Mouse (Mus musculus): ENCODE measurements around the gene Ccnl1. TPM values are rescaled to one million over a fixed set of nuclear protein-coding genes. Genes with fewer than 3 reads are reported as not detected.
A peak's percentile ranks its signal among the peaks of the same experiment; 100 is the strongest.

Gene Ccnl1
- total RNA-seq, 2 experiments from 2014 or later = 43.3 to 49.6 TPM

- peak; percentile 28 for DNase-seq
These were observed 764 bp upstream of the Ccnl1 start for GRCm38 (mm10) chr3:65958840-65959185.

- DNase-seq = peak; percentile 71
These were observed 563 bp downstream of the Ccnl1 start for GRCm38 (mm10) chr3:65957271-65958101.

- no peak for DNase-seq
These were observed 3.3 kb downstream of the Ccnl1 start for GRCm38 (mm10) chr3:65954499-65955391.

- DNase-seq = no peak
These were observed 7.2 kb downstream of the Ccnl1 start for GRCm38 (mm10) chr3:65950831-65951365.

- no peak for DNase-seq
These were observed 7.7 kb downstream of the Ccnl1 start for GRCm38 (mm10) chr3:65950304-65950703.

- peak; percentile 3 for DNase-seq
These were observed 12.6 kb downstream of the Ccnl1 start for GRCm38 (mm10) chr3:65945277-65945932.

- no peak for DNase-seq
These were observed 13.3 kb downstream of the Ccnl1 start for GRCm38 (mm10) chr3:65944713-65945112.

- no peak for DNase-seq
These were observed 14.6 kb downstream of the Ccnl1 start for GRCm38 (mm10) chr3:65943453-65943852.

- DNase-seq = no peak
These were observed 17.0 kb downstream of the Ccnl1 start for GRCm38 (mm10) chr3:65941052-65941451.

- no peak for DNase-seq
These were observed 19.8 kb downstream of the Ccnl1 start for GRCm38 (mm10) chr3:65938211-65938610.

- peak; percentile 44 for DNase-seq
These were observed 21.7 kb downstream of the Ccnl1 start for GRCm38 (mm10) chr3:65936384-65936783.

GRCm38 (mm10) chr3:65935153-65935552 lies 22.9 kb downstream of the Ccnl1 start:
- DNase-seq = no peak

GRCm38 (mm10) chr3:65933726-65934125 lies 24.3 kb downstream of the Ccnl1 start:
- DNase-seq = peak; percentile 61

GRCm38 (mm10) chr3:65931542-65931941 lies 26.5 kb downstream of the Ccnl1 start:
- no peak for DNase-seq

- no peak for DNase-seq
These were observed 27.4 kb downstream of the Ccnl1 start for GRCm38 (mm10) chr3:65930636-65931035.

- DNase-seq = peak; percentile 79
These were observed 28.0 kb downstream of the Ccnl1 start for GRCm38 (mm10) chr3:65929821-65930633.

- peak; percentile 90 for DNase-seq
These were observed 28.7 kb downstream of the Ccnl1 start for GRCm38 (mm10) chr3:65929304-65929783.

- no peak for DNase-seq
These were observed 29.3 kb downstream of the Ccnl1 start for GRCm38 (mm10) chr3:65928614-65929272.

GRCm38 (mm10) chr3:65927685-65928084 lies 30.4 kb downstream of the Ccnl1 start:
- peak; percentile 74 for DNase-seq

- DNase-seq = no peak
These were observed 30.9 kb downstream of the Ccnl1 start for GRCm38 (mm10) chr3:65927101-65927501.

- no peak for DNase-seq
These were observed 31.6 kb downstream of the Ccnl1 start for GRCm38 (mm10) chr3:65926426-65926825.
